In the genomic region with DNA sequence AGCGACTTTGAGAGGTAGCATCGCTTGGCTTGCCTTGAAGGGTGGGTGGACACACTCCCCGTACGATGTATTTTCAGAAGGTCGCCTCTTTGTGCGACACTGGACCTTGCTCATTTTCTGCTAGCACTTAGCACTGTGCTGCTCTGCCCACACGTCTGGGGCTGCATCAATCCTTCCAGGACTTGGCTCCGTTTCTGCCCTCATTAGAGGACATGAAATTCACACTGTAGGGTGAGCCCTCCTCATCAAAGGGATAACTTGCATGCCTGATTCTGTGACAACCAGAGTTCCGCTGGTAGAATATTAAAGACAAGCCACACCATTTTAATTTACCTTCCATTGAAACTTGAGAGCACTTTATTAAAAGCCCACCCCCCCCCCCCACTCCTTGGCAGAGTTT, we compare ENCODE assay signal across 14 mouse cellular contexts.
DNase-seq lines count a peak whose midpoint lies in the region; ATAC-seq and TF ChIP-seq lines count a peak whose summit lies in the region.
"Had no signal": no experiment of that assay in that cellular context is flagged by ENCODE, and none has a peak within 500 bp of the region (broad histone marks: within the 10 kb centered on the region; RNA-seq: fewer than 3 reads in every experiment).

No protein-coding gene starts in this region.

- no peak overlapping the region for H3K4me3 ChIP-seq in lung, embryonic 14.5 days (ENCODE audit: low read depth, low read length)
- no peak overlapping the region for H3K4me3 ChIP-seq in lung, postnatal 0 days (ENCODE audit: low read depth, low read length)
- no peak overlapping the region for H3K4me3 ChIP-seq in forebrain, embryonic 15.5 days
- no peak overlapping the region for H3K4me3 ChIP-seq in midbrain, embryonic 16.5 days (ENCODE audit: low read depth, low read length)
- H3K4me3 ChIP-seq: embryonic facial prominence, embryonic 13.5 days; heart, embryonic 13.5 days; myocyte had no signal

- no peak for TF ChIP-seq CTCF in lung, embryonic 14.5 days (IDR thresholded peaks at IDR 0.05; ENCODE audit: low read depth)
- TF ChIP-seq CTCF in lung, postnatal 0 days (IDR thresholded peaks at IDR 0.05) = no peak

- H3K36me3 ChIP-seq in lung, embryonic 14.5 days (ENCODE audit: insufficient read depth) = no peaks in the 10 kb centered on the region
- H3K36me3 ChIP-seq in lung, postnatal 0 days (ENCODE audit: insufficient read depth, low read length) = no peaks in the 10 kb centered on the region
- no peaks in the 10 kb centered on the region for H3K36me3 ChIP-seq in forebrain, embryonic 15.5 days
- no peaks in the 10 kb centered on the region for H3K36me3 ChIP-seq in midbrain, embryonic 16.5 days (ENCODE audit: control insufficient read depth, insufficient read depth, low read length)
- H3K36me3 ChIP-seq: embryonic facial prominence, embryonic 13.5 days; heart, embryonic 13.5 days had no signal

- peak; percentile 70 for DNase-seq in heart, adult 11 months
- DNase-seq in heart, postnatal 4 days = no peak
- no peak for DNase-seq in lung, embryonic 14.5 days
- no peak for DNase-seq in lung, postnatal 0 days (ENCODE audit: low spot score)
- no peak for DNase-seq in gastrocnemius, postnatal 14 days
- DNase-seq: kidney, postnatal 10 days; layer of hippocampus, adult 9-11 months; lung, adult 2 months had no signal

- WGBS in lung, embryonic 14.5 days = 58% methylated on average over 9 of the region's 9 CpGs
- 51% methylated on average over 9 of the region's 9 CpGs for WGBS in lung, postnatal 0 days
- WGBS in forebrain, embryonic 15.5 days = 22% methylated on average over 9 of the region's 9 CpGs
- 45% methylated on average over 9 of the region's 9 CpGs for WGBS in midbrain, embryonic 16.5 days

- no peaks in the 10 kb centered on the region for H3K9me3 ChIP-seq in lung, embryonic 14.5 days (ENCODE audit: low read depth, low read length)
- H3K9me3 ChIP-seq in lung, postnatal 0 days (ENCODE audit: low read length) = no peaks in the 10 kb centered on the region
- H3K9me3 ChIP-seq in forebrain, embryonic 15.5 days = no peaks in the 10 kb centered on the region
- no peaks in the 10 kb centered on the region for H3K9me3 ChIP-seq in midbrain, embryonic 16.5 days (replicated peaks; ENCODE audit: control insufficient read depth, low read length, poor library complexity, severe bottlenecking)
- H3K9me3 ChIP-seq: embryonic facial prominence, embryonic 13.5 days; heart, embryonic 13.5 days had no signal

- H3K4me1 ChIP-seq in lung, embryonic 14.5 days (ENCODE audit: insufficient read depth) = no peaks in the 10 kb centered on the region
- H3K4me1 ChIP-seq in lung, postnatal 0 days (ENCODE audit: insufficient read depth, low read depth, low read length) = no peaks in the 10 kb centered on the region
- H3K4me1 ChIP-seq in forebrain, embryonic 15.5 days = peaks cover 15% of the 10 kb centered on the region
- 0 out of 2 replicates have a peak, but pooled peaks cover 2% of the 10 kb centered on the region for H3K4me1 ChIP-seq in midbrain, embryonic 16.5 days (ENCODE audit: control insufficient read depth, insufficient read depth, low read length)
- H3K4me1 ChIP-seq: embryonic facial prominence, embryonic 13.5 days had no signal

- no peak overlapping the region for H3K4me2 ChIP-seq in lung, embryonic 14.5 days
- no peak overlapping the region for H3K4me2 ChIP-seq in lung, postnatal 0 days (replicated peaks; ENCODE audit: low read depth, low read length)
- H3K4me2 ChIP-seq in forebrain, embryonic 15.5 days (replicated peaks) = no peak overlapping the region; the same call in 1 of the 2 replicates
- no peak overlapping the region for H3K4me2 ChIP-seq in midbrain, embryonic 16.5 days (ENCODE audit: low read length)
- H3K4me2 ChIP-seq: embryonic facial prominence, embryonic 13.5 days; heart, embryonic 13.5 days had no signal

- intact Hi-C loops in gastrocnemius, postnatal 14 days (cut with DNase I; ENCODE audit: low total_unique reads) = no loop called here

- 0 out of 2 replicates have a peak, but pooled peaks have one; percentile 8 for ATAC-seq in lung, embryonic 14.5 days (ENCODE audit: insufficient read depth)
- ATAC-seq in lung, postnatal 0 days = no peak
- peak; percentile 92 for ATAC-seq in forebrain, embryonic 15.5 days (replicated peaks)
- ATAC-seq in midbrain, embryonic 16.5 days = peak; percentile 65; the same call in 1 of the 2 replicates
- no peak for ATAC-seq in activated CD4-positive, CD25-positive, alpha-beta regulatory T cell, adult 4 months

- no peak for TF ChIP-seq EP300 in lung, postnatal 0 days (IDR thresholded peaks at IDR 0.05)

- H3K27ac ChIP-seq in lung, embryonic 14.5 days (ENCODE audit: low read depth) = no peak overlapping the region
- no peak overlapping the region for H3K27ac ChIP-seq in lung, postnatal 0 days (ENCODE audit: low read length)
- H3K27ac ChIP-seq in forebrain, embryonic 15.5 days (replicated peaks) = peak overlapping the region; percentile 31
- no peak overlapping the region for H3K27ac ChIP-seq in midbrain, embryonic 16.5 days (ENCODE audit: low read length)
- H3K27ac ChIP-seq: embryonic facial prominence, embryonic 13.5 days; heart, embryonic 13.5 days had no signal

- no peak overlapping the region for H3K9ac ChIP-seq in lung, embryonic 14.5 days
- no peak overlapping the region for H3K9ac ChIP-seq in lung, postnatal 0 days (replicated peaks; ENCODE audit: low read depth)
- no peak overlapping the region for H3K9ac ChIP-seq in forebrain, embryonic 15.5 days (replicated peaks)
- no peak overlapping the region for H3K9ac ChIP-seq in midbrain, embryonic 16.5 days (ENCODE audit: low read depth, low read length)
- H3K9ac ChIP-seq: embryonic facial prominence, embryonic 13.5 days; heart, embryonic 13.5 days had no signal

- H3K27me3 ChIP-seq in lung, embryonic 14.5 days (ENCODE audit: insufficient read depth, low read length) = no peaks in the 10 kb centered on the region
- H3K27me3 ChIP-seq in lung, postnatal 0 days (replicated peaks; ENCODE audit: insufficient read depth, low read length) = no peaks in the 10 kb centered on the region
- 0 out of 2 replicates have a peak, but pooled peaks cover 6% of the 10 kb centered on the region for H3K27me3 ChIP-seq in forebrain, embryonic 15.5 days
- no peaks in the 10 kb centered on the region for H3K27me3 ChIP-seq in midbrain, embryonic 16.5 days (ENCODE audit: control insufficient read depth, insufficient read depth, low read depth, low read length)
- H3K27me3 ChIP-seq: embryonic facial prominence, embryonic 13.5 days; heart, embryonic 13.5 days had no signal

Comparison
In these comparisons a context has a peak if more than half of its experiments do, and no peak if none do; other contexts are left out.
1. ATAC-seq: peak in lung, embryonic 14.5 days (single experiment), forebrain, embryonic 15.5 days (single experiment) and midbrain, embryonic 16.5 days (single experiment); none in lung, postnatal 0 days (single experiment) and activated CD4-positive, CD25-positive, alpha-beta regulatory T cell, adult 4 months (single experiment).